ENCODE assay signal across 8 mouse cellular contexts in the genomic region with DNA sequence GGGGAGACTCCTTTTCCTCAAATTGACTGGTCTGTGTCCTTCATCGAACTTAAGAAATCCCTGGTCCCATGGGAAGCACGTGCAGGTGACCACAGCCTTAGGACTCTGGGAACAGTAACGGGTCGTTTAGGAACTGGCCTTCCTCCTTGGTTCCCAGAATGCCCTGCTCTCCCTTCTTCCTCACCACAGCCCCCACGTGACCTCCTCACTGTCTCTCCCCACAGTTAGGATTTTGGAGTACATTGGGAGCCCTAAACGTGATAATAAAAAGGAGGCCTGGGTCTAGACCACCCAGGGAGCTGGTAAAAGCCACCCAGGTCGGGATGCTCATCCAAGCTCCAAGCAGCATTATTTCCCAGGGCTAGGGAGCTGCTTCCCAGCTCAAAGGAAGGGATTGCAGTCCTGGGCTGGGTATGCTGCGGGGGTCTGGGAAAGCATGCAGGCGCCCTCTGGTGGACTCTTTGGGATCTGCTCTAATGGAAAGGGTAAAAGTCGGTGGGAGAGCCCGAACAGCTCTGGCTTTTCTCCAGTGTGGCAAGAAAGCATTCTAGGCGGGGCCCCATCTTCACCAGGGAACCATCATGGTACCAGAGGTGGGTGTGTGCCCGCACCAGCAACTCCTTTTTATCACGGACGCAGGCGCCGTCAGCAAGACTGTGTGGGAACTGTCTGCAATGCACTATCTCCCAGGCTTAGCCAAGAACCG. TPM values are rescaled to one million over a fixed set of nuclear protein-coding genes. Genes with fewer than 3 reads are reported as not detected.
DNase-seq lines count a peak whose midpoint lies in the region; ATAC-seq lines count a peak whose summit lies in the region.

No protein-coding gene starts in this region.

- 0 out of 2 replicates have a peak overlapping the region, but pooled peaks have one; percentile 12 for H3K4me2 ChIP-seq in forebrain, embryonic 14.5 days (ENCODE audit: low read length)
- H3K4me2 ChIP-seq in lung, embryonic 15.5 days, result no peak overlapping the region

- peak; percentile 87 for ATAC-seq in forebrain, embryonic 14.5 days
- ATAC-seq in lung, embryonic 15.5 days (ENCODE audit: borderline replicate concordance, extremely low read depth, low FRiP score, low TSS enrichment), result 0 out of 2 replicates have a peak, but pooled peaks have one; percentile 64

- no peak overlapping the region for H3K4me3 ChIP-seq in forebrain, embryonic 14.5 days (ENCODE audit: low read depth, low read length)
- H3K4me3 ChIP-seq in lung, embryonic 15.5 days, result no peak overlapping the region

- DNase-seq in ES-CJ7 (ENCODE audit: low read depth, low spot score), result peak; percentile 77
- peak; percentile 43 for DNase-seq in c-Kit-positive CD71-positive TER-119-positive erythroid progenitor cells, embryonic 14.5 days (ENCODE audit: low spot score)
- DNase-seq in forebrain, embryonic 14.5 days (ENCODE audit: low spot score), result peak; percentile 83
- DNase-seq in heart, postnatal 14 days, result peak; percentile 78 to 90
- DNase-seq in kidney, postnatal 4 days, result peak; percentile 89
- DNase-seq in ovary, postnatal 14 days (ENCODE audit: low spot score), result peak; percentile 72
- DNase-seq in urinary bladder, adult 18-20 months (ENCODE audit: low spot score in 2 of 2), result peak; percentile 26 to 51

- no peaks in the 10 kb centered on the region for H3K27me3 ChIP-seq in forebrain, embryonic 14.5 days (replicated peaks; ENCODE audit: control insufficient read depth, insufficient read depth, low read length)
- peaks cover 4% of the 10 kb centered on the region; the same call in 1 of the 2 replicates for H3K27me3 ChIP-seq in lung, embryonic 15.5 days

- H3K36me3 ChIP-seq in forebrain, embryonic 14.5 days (ENCODE audit: control insufficient read depth, insufficient read depth, low read length), result no peaks in the 10 kb centered on the region
- H3K36me3 ChIP-seq in lung, embryonic 15.5 days, result no peaks in the 10 kb centered on the region

- no peaks in the 10 kb centered on the region for H3K4me1 ChIP-seq in forebrain, embryonic 14.5 days (ENCODE audit: control insufficient read depth, insufficient read depth, low read length)
- no peaks in the 10 kb centered on the region for H3K4me1 ChIP-seq in lung, embryonic 15.5 days

- intact Hi-C loops in heart, postnatal 14 days (cut with DNase I), result loop anchor here (1.0 to 2.0 kb wide), 2 partner anchors 19 to 42 kb away; no protein-coding TSS in a partner anchor

- no peaks in the 10 kb centered on the region for H3K9me3 ChIP-seq in forebrain, embryonic 14.5 days (replicated peaks; ENCODE audit: control insufficient read depth, low read length)
- H3K9me3 ChIP-seq in lung, embryonic 15.5 days, result no peaks in the 10 kb centered on the region

- H3K9ac ChIP-seq in forebrain, embryonic 14.5 days (ENCODE audit: low read length), result no peak overlapping the region
- H3K9ac ChIP-seq in lung, embryonic 15.5 days, result no peak overlapping the region

- no peak overlapping the region for H3K27ac ChIP-seq in forebrain, embryonic 14.5 days (ENCODE audit: low read depth, low read length)
- H3K27ac ChIP-seq in lung, embryonic 15.5 days, result no peak overlapping the region

- WGBS in forebrain, embryonic 14.5 days, result 23% methylated on average over 18 of the region's 18 CpGs
- WGBS in lung, embryonic 15.5 days, result 15% methylated on average over 18 of the region's 18 CpGs

RNA-seq across cellular contexts. Expression of a gene that starts 12.0 kb away (rescaled TPM):
- 0.69 and 1.0 TPM in 2 replicates for polyA plus RNA-seq in forebrain, embryonic 14.5 days (2014; fragmentation: Nextera tagmentation; extraction: Ambion mirVana)
- 100 to 1,000 TPM; 470 to 485 TPM for total RNA-seq in heart, postnatal 14 days (2021)
- polyA plus RNA-seq in lung, embryonic 15.5 days (2015; fragmentation: Nextera tagmentation; extraction: Ambion mirVana), result 8.6 TPM in 2 replicates

RNA-seq across cellular contexts. Expression of a gene that starts 20.7 kb away (rescaled TPM):
- 20.8 and 23.4 TPM in 2 replicates for polyA plus RNA-seq in forebrain, embryonic 14.5 days (2014; fragmentation: Nextera tagmentation; extraction: Ambion mirVana)
- total RNA-seq in heart, postnatal 14 days (2021), result 1 to 10 TPM; 3.6 to 4.0 TPM
- polyA plus RNA-seq in lung, embryonic 15.5 days (2015; fragmentation: Nextera tagmentation; extraction: Ambion mirVana), result 8.8 TPM in 2 replicates

RNA-seq across cellular contexts. Expression of a gene that starts 39.8 kb away (rescaled TPM):
- 1.2 and 1.3 TPM in 2 replicates for polyA plus RNA-seq in forebrain, embryonic 14.5 days (2014; fragmentation: Nextera tagmentation; extraction: Ambion mirVana)
- 1 to 10 TPM in 1 of 2 experiments, under 1 TPM in 1; 0.48 to 1.3 TPM for total RNA-seq in heart, postnatal 14 days (2021)
- polyA plus RNA-seq in lung, embryonic 15.5 days (2015; fragmentation: Nextera tagmentation; extraction: Ambion mirVana), result 0.16 TPM in 1 of 2 replicates, not detected in the other

RNA-seq across cellular contexts. Expression of a gene that starts 57.0 kb away (rescaled TPM):
- polyA plus RNA-seq in forebrain, embryonic 14.5 days (2014; fragmentation: Nextera tagmentation; extraction: Ambion mirVana), result 5.2 and 5.5 TPM in 2 replicates
- total RNA-seq in heart, postnatal 14 days (2021), result not detected
- polyA plus RNA-seq in lung, embryonic 15.5 days (2015; fragmentation: Nextera tagmentation; extraction: Ambion mirVana), result 0.34 TPM in 1 of 2 replicates, not detected in the other

RNA-seq across cellular contexts. Expression of a gene that starts 57.9 kb away (rescaled TPM):
- 103 and 110 TPM in 2 replicates for polyA plus RNA-seq in forebrain, embryonic 14.5 days (2014; fragmentation: Nextera tagmentation; extraction: Ambion mirVana)
- 10 to 100 TPM; 78.8 to 86.6 TPM for total RNA-seq in heart, postnatal 14 days (2021)
- 76.7 and 83.1 TPM in 2 replicates for polyA plus RNA-seq in lung, embryonic 15.5 days (2015; fragmentation: Nextera tagmentation; extraction: Ambion mirVana)

Comparison
In these comparisons a context has a peak if more than half of its experiments do, and no peak if none do; other contexts are left out.
1. DNase-seq: peak in every context shown above with its lines; median percentile 89 in kidney, postnatal 4 days; 84 in heart, postnatal 14 days; 83 in forebrain, embryonic 14.5 days; 77 in ES-CJ7; 72 in ovary, postnatal 14 days; 43 in c-Kit-positive CD71-positive TER-119-positive erythroid progenitor cells, embryonic 14.5 days; 38 in urinary bladder, adult 18-20 months.